Comparison of ENCODE assay signal across 8 mouse cellular contexts in genomic region chr15:27681419-27682187, GRCm38 (mm10). TPM values are rescaled to one million over a fixed set of nuclear protein-coding genes. Genes with fewer than 3 reads are reported as not detected.
A peak's percentile ranks its signal among the peaks of the same experiment; 100 is the strongest.
DNase-seq lines count a peak whose midpoint lies in the region; ATAC-seq lines count a peak whose summit lies in the region.

Gene Otulinl (minus strand): TSS chr15:27681579.

- ATAC-seq in megakaryocyte, adult 5-6 weeks (ENCODE audit: poor library complexity, severe bottlenecking), result peak; percentile 98

- peak; percentile 93 to 98 for DNase-seq in adrenal gland, adult (ENCODE audit: inconsistent age in 2 of 2, low spot score in 1 of 2)
- DNase-seq in embryo, embryonic 10 days (ENCODE audit: low spot score), result peak; percentile 96
- peak; percentile 91 for DNase-seq in gastrocnemius, postnatal 10 days
- DNase-seq in induced T-regulatory cell, adult 2 months (ENCODE audit: low read depth), result peak; percentile 98
- peak; percentile 93 to 94 for DNase-seq in left cerebral cortex, adult 8-10 months (ENCODE audit: low spot score in 2 of 2)
- peak; percentile 96 for DNase-seq in right cerebral cortex, adult 18-20 months
- DNase-seq in urinary bladder, adult 2 months (ENCODE audit: low spot score), result peak; percentile 88

RNA-seq across cellular contexts. Expression of gene Otulinl, which starts in this region (rescaled TPM):
- total RNA-seq in gastrocnemius, postnatal 10 days (2021), result 1 to 10 TPM; 2.3 to 3.6 TPM
- total RNA-seq in left cerebral cortex, adult 8-10 months (2022), result 10 to 100 TPM; 21.0 to 35.3 (median 28.7) TPM
- total RNA-seq in megakaryocyte, adult 5-6 weeks (2015), result 215 and 219 TPM in 2 replicates
- total RNA-seq in megakaryocyte, adult 5-6 weeks (2017), result 83.1 and 85.6 TPM in 2 replicates
- 12.6 and 14.9 TPM in 2 replicates for polyA plus RNA-seq in urinary bladder, adult 2 months (2012; rRNA removed)

Comparison
In these comparisons a context has a peak if more than half of its experiments do, and no peak if none do; other contexts are left out.
1. Peak in every context shown above with its lines: DNase-seq and ATAC-seq.
2. RNA of gene Otulinl (total RNA-seq): 83.1 to 219 TPM in megakaryocyte, adult 5-6 weeks and 21.0 to 35.3 TPM in left cerebral cortex, adult 8-10 months; 2.3 to 3.6 TPM in gastrocnemius, postnatal 10 days; every median in the first group is over 4 times any median in the second.